Mouse (Mus musculus) gastrocnemius, postnatal 4 days (tissue): ENCODE measurements at regions not wholly inside any gene's neighbourhood (a gene's known extent, or its start where the extent isn't known, plus 50 kb on each side); places are given as distances from the start of the nearest gene placed in this dataset.

ENCODE experiments used
- DNase-seq, 2 experiments: peaks; one replicate each; pipeline ENCODE4 v3.0.0; 2021 to 2022; ENCODE audit warnings: low spot score in 2 of 2, mixed read lengths in 2 of 2

- peak in 1 of 2 experiments; percentile 74 for DNase-seq
Observed at GRCm38 (mm10) chr5:111891261-111891693, 157.6 kb downstream of the Gm26897 start.

GRCm38 (mm10) chr5:111892956-111893355 is 159.2 kb downstream of the Gm26897 start:
- no peak for DNase-seq

GRCm38 (mm10) chr5:111893905-111894311 is 160.2 kb downstream of the Gm26897 start:
- DNase-seq, result peak; percentile 69 to 83

GRCm38 (mm10) chr5:111897568-111897967 is 163.8 kb downstream of the Gm26897 start:
- DNase-seq, result no peak

- DNase-seq, result no peak
Observed at GRCm38 (mm10) chr5:111898482-111898881, 164.8 kb downstream of the Gm26897 start.

GRCm38 (mm10) chr5:111901197-111901596 is 167.5 kb downstream of the Gm26897 start:
- no peak for DNase-seq

GRCm38 (mm10) chr5:111901678-111902077 is 168.0 kb downstream of the Gm26897 start:
- DNase-seq, result peak in 1 of 2 experiments; percentile 62

- DNase-seq, result no peak
Observed at GRCm38 (mm10) chr5:111908085-111908484, 174.4 kb downstream of the Gm26897 start.

- DNase-seq, result no peak
Observed at GRCm38 (mm10) chr5:111910514-111910913, 176.8 kb downstream of the Gm26897 start.

- DNase-seq, result no peak
Observed at GRCm38 (mm10) chr5:111913354-111913753, 179.6 kb downstream of the Gm26897 start.

GRCm38 (mm10) chr5:111914296-111914695 is 180.6 kb downstream of the Gm26897 start:
- DNase-seq, result no peak

- no peak for DNase-seq
Observed at GRCm38 (mm10) chr5:111917643-111918252, 184.0 kb downstream of the Gm26897 start.

- DNase-seq, result no peak
Observed at GRCm38 (mm10) chr5:111918888-111919287, 185.2 kb downstream of the Gm26897 start.

GRCm38 (mm10) chr5:111922991-111923701 is 189.4 kb downstream of the Gm26897 start:
- DNase-seq, result peak in 1 of 2 experiments; percentile 22

GRCm38 (mm10) chr5:111925757-111926156 is 192.0 kb downstream of the Gm26897 start:
- no peak for DNase-seq

GRCm38 (mm10) chr5:111929180-111929990 is 195.7 kb downstream of the Gm26897 start:
- DNase-seq, result no peak

- DNase-seq, result no peak
Observed at GRCm38 (mm10) chr5:111929991-111930339, 196.2 kb downstream of the Gm26897 start.

- DNase-seq, result no peak
Observed at GRCm38 (mm10) chr5:111931733-111932132, 198.0 kb downstream of the Gm26897 start.

- DNase-seq, result peak in 1 of 2 experiments; percentile 49
Observed at GRCm38 (mm10) chr5:111935381-111936134, 201.8 kb downstream of the Gm26897 start.

- no peak for DNase-seq
Observed at GRCm38 (mm10) chr5:111941831-111942230, 208.1 kb downstream of the Gm26897 start.

- DNase-seq, result no peak
Observed at GRCm38 (mm10) chr5:111942792-111943191, 209.1 kb downstream of the Gm26897 start.
